Mouse (Mus musculus): Measurements from ENCODE around the gene Shroom1.

Shroom1 gene

DNA sequence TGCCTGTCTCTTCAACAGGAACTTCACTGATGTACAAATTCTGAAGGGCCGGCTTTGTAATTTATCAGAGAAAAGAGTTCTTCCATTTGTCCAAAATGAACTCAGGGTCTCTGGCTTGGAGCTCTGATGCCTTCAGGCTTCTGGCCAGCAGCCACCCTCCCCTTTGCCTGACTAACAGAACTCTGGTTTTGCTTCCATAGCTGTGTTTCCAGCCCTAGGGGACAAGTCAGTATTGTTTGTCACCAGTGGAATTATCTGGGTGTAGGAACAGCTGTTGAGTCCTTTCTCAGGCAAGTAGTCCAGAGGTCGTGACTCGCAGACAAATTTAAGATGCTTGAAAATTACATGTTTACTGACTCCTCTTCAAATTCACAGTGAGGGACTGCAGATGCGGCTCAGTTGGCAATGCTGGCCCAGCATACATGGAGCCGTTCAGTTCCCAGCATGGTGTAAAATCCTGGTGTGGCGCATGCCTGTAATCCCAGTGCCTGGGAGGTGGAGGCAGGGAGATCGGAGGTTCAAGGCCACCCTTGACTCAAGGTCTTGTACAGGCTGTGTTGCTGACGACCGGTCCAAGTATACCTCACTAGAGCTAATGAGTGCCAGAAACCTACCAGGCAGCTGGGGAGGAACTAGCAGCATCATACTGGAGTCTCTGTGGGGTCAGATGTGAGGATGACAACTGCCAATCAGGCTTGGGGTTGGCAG lies 50.2 kb downstream of the Shroom1 start:
- no peak for DNase-seq (ENCODE audit: extremely low read depth, low read depth, low spot score)

DNA sequence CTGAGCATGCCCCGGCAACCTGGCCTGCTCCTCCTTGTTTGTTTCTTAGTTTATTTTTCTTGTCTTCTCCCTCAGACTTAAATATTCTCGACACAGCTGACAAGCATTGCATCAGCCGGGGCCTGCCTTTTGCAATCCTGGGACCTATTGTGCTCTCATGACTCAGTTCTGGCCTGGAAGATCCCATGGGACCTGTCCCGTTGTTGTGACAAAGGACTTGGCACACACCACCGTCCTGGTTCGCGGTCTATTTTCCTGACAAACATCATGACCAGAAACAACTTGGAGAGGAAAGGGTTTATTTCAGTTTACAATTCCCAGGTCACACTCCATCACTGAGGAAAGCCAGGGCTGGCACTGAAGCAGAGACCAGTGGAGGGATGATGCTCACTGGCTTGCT lies 51.1 kb downstream of the Shroom1 start:
- peak; percentile 42 for DNase-seq (ENCODE audit: extremely low read depth, low read depth, low spot score)

- DNase-seq (ENCODE audit: extremely low read depth, low read depth, low spot score) = no peak
Measured at GRCm38 (mm10) chr11:53508591-53508990, 51.6 kb downstream of the Shroom1 start.

DNA sequence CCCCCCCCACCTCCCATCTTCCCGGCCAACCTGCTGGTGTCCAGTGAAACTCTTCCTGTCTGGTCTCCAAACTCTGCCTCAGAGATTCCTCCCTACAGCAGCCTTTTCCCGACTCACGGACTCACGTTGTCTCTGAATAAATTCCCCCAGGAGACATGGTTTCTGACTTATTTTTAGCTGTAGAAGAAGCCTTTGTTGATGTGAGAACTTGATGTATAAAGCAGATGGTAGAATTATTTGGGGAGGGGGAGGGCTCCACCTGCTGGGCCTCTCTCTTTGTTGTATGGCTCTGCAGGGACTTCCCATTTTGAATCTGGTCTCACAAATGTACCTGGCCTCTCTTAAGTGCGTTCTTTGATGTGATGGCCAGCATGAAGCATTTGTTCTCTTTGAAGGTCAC lies 53.3 kb downstream of the Shroom1 start:
- no peak for DNase-seq (ENCODE audit: extremely low read depth, low read depth, low spot score)

GRCm38 (mm10) chr11:53516775-53517627 lies 60.0 kb downstream of the Shroom1 start:
- DNase-seq (ENCODE audit: extremely low read depth, low read depth, low spot score) = no peak
